Mouse (Mus musculus): ENCODE measurements around the gene Il4i1.

Il4i1 gene

DNA sequence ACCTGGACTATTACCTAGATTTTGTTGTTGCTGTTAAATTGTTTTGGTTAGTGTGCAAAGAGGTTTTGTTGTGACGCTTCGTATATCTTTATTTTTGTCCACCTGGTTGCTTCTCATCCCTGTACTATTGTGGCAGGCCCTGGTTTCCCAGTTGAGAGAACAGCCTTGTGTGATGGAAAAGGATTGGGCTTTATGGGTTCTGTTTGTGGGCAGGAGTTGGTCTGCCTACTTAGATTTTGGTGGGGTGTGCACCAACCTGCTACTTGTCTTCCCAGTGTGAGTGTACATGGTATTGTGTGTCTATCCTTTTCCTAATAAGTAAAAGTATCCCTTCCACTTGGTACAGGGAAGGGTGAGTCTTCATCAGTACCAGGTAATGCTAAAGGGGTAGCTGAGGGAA lies 3.2 kb downstream of the Il4i1 start:
- DNase-seq = peak; percentile 2

DNA sequence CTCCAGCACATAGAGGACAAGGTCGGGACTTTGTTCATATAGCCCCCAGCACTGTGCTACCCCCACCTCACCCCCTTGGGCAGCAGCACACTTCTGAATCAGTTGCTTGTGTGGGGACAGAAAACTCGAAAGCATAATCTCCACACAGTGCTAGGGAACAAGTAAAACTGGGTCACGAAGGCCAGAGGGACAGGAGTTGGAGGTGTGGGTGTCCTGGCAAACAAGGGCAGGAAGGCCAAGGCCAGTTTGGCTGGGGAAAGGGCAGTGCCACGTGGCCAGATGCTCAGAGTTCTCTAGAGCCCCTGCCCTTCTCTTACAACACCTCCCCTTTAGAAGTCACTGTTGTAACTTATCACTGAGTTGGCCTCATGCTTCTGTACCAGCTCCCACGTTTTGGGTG lies 3.7 kb downstream of the Il4i1 start:
- peak; percentile 5 for DNase-seq

DNA sequence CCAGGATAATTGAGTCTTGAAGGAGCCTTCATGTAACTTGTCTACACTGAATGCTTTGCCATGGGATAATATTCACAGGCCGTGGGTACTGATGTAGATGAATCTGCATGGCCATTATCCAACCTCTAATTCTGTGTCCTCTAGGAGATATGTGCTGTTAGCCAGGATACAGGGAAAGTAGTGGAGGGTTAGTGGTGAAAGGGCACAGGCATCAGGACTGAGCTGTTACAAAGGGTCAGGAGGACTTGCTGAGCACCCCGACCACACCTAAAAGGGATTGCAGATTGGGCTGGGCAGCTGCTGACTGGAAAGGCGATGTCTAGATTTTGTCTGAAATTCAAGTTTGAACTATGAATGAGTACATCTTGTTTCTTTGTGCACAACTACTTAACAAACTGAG lies 4.3 kb downstream of the Il4i1 start:
- peak; percentile 3 for DNase-seq

DNA sequence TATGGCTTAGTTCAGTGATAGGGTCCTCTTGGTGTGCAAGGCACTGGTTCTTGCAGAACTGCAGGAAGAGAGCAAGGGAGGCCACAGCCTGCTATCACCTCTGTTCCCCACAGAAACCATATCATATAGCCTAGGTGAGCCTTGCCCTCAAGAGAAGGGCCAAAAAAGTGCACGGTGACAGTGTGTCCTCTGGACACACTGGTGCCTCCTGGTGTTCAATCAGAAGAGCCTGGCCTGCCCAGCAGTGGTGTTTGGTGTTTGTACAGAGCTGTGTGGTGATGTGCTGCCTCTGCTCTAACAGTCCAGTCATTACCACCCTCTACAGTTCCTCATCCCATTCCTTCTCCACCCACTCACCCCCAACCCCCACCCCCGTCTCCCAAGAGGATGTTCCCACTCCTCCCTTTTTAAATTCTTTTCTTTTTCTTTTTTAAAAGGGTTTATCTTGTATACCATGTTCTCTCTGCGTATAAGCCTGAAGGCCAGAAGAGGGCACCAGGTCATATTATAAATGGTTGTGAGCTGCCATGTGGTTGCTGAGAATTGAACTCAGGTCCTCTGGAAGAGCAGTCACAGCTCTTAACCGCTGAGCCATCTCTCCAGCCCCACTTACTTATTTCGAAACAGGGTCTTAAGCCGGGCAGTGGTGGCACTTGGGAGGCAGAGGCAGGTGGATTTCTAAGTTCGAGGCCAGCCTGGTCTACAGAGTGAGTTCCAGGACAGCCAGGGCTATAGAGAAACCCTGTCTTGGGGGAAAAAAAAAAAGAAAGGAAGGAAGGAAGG lies 5.7 kb downstream of the Il4i1 start:
- peak; percentile 13 for DNase-seq

DNA sequence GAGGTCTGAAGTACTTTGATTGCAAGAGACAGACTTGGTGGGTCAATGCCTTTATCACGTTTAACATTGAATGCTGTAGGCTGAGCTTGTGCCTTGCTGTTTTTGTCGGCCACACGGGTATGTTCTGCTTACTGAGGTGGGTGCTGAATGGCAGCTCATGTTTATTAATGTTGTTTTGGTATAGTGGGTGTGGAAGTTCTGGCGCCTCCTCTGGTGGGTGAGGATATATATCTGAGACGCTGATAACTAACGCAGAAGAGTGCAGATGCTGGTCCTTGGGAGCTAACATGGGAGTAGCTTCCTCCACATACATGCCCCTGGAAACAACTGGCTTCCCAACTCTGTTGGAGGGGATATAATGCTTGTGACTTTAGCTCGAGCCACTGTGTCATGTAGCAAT lies 7.2 kb downstream of the Il4i1 start:
- peak; percentile 56 for DNase-seq

DNA sequence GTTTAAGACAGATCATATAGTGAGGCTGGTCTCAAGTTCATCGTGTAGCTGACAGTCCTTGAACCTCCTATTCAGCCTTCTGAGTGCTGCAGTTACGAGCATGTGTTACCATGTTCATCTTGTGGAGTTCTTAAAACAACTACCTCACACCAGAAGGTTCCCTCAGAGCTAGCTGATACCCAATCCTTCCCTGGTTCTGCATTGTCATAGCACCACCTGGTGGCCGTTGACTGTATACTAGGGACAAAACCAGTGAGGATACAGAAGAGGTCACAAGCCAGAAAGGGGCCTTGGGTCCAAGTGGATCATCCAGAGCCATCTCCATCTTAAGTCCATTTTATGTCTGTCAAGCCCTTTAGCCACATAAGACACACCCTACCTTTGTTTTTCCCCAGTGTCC lies 8.7 kb downstream of the Il4i1 start:
- DNase-seq = peak; percentile 93

DNA sequence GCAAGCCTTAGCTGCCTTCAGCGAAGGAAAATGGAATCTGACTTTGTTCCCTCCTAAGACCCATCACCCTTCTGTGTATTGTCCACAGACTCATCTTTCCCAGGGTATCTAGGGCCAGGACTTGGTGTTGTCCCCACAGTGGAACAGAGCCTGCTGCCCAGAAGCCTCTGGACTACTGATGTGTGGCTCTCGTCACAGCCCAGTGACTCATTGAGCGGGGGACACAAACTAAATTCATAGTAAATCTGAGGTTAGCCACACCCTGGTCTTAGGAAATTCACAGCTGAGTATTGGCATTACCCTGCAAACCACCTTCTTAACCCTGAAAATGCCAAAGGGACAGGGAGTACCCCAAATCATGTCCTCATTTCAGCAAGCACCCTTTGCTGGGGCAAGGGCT lies 10.6 kb downstream of the Il4i1 start:
- no peak for DNase-seq

DNA sequence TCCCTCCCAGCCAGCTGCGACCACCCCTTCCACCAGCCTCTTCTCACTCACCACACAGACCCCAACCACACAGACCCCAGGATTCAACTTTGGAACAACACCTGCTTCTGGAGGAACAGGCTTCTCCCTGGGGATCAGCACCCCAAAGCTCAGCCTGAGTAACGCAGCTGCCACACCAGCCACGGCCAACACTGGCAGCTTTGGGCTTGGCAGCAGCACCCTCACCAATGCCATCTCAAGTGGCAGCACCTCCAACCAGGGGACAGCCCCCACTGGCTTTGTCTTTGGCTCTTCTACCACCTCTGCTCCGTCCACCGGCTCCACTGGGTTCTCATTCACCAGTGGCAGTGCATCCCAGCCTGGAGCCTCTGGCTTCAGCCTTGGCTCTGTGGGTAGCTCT lies 12.5 kb downstream of the Il4i1 start:
- DNase-seq = no peak

DNA sequence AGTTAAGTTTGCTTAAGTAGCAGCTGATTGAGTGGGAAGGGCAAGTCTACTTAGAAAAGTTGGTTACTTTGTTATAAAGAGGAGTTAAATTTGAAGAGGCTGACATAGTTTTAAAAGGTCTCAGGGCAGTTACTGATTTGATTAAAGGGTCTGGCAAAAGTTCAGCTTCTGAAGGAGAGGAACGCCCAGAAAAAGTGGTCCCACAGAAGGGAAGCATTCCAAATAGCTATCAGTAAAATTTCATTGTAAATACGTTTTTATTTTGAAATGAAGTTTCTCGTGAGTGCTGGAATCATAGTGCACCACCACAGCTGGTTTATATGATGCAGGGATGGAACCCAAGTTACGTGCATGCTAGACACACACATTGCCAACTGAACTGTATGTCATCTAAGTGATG lies 16.6 kb downstream of the Il4i1 start:
- no peak for DNase-seq

DNA sequence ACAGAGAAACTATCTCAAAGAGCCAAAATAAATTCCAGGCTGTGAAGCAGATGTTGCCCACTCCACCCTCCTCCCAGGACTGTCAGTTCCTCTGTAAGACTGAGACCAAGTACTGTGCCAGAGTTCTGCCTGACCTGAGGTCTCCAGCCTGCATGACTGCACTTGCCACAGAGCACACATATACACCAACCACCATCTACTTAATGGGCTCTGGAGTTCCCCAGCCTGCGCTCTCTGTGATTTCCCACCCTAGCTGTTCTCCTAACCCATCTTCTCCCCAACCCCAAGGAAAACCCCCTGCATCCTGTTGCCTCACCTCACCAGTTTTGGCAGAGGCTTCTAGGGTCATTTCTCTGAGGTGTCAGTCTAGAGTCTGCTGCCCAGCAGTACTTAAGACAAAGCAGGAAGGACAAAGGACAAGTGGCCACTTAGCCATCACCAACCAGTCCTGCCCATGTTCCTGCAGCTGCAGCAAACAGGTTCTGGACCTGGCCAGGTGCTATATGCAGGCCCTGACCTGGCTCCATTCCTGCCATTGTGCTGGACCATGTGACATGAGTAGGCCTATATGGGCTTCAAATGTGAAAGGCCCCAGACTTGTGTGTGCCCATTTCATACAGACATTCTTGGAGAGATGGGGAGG lies 19.3 kb downstream of the Il4i1 start:
- no peak for DNase-seq

DNA sequence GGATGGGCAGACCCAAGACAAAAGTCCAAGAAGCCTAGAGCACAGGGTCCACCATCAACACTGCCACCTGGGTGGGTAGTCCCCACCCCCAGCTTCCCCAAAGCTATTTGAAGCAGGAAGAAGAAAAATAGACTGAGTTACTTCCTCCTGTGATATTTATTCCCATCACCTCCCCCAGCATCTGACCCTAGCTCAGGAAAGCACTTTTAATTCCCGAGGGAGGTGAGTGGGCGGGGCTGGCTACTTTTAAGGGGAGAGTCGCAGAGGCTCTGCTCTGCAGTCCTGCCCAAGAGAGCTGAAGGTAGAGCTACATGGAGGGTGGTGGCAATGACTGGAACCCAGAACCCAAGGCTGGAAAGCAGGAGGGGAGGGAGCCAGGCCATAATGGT lies 19.8 kb downstream of the Il4i1 start:
- DNase-seq = no peak

DNA sequence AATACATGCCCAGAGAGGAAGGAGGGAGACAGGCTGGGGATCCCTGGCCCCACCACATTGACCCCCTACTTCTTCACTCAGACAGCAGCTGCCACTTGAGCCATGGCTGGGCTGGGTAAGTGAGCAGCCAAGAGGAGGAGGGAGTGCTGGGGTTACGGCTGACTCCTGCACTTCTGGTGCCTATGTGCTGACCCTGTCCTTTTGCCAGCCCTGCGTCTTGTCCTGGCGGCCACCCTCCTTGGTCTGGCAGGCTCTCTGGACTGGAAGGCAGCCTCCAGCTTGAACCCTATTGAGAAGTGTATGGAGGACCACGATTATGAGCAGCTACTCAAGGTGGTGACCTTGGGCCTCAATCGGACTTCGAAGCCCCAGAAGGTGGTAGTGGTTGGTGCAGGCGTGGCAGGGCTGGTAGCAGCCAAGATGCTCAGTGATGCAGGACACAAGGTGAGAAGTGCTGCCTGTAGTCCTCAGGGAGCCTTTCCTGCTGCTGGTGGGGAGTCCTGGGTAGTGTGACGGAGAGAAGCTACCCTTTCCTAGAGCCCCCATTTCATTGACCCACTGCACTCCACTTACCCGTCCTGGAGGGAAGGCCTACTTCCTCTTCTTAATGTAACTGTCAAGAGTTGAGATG lies 20.4 kb downstream of the Il4i1 start:
- DNase-seq = no peak

DNA sequence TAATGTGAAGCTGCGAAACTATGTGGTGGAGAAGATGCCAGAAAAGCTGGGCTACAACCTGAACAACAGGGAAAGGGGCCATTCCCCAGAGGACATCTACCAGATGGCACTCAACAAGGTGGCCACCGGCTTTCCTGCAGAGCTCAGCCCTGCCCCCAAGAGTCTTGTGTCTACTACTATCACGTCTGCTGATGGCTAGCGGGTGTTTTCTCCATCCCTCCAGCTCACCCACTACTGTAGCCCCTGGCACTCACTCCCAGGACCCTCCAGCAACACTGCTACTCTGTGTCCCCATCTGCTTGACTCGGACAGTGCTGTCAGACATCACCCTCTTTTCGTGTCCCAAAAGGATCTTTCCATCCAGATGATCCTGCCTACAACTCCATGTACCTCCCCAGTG lies 21.9 kb downstream of the Il4i1 start:
- no peak for DNase-seq

DNA sequence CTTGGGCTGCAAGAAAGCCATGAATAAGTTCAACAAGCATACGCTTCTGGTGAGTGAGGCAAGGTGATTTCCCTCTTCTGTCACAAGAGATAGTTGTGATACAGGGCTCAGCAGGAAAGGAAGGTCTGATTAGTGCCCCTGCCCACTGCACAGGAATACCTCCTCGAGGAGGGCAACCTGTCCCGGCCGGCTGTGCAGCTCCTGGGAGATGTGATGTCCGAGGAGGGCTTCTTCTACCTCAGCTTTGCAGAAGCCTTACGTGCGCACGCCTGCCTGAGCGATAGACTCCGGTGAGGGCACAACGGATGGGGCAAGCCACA lies 22.9 kb downstream of the Il4i1 start:
- DNase-seq = no peak

DNA sequence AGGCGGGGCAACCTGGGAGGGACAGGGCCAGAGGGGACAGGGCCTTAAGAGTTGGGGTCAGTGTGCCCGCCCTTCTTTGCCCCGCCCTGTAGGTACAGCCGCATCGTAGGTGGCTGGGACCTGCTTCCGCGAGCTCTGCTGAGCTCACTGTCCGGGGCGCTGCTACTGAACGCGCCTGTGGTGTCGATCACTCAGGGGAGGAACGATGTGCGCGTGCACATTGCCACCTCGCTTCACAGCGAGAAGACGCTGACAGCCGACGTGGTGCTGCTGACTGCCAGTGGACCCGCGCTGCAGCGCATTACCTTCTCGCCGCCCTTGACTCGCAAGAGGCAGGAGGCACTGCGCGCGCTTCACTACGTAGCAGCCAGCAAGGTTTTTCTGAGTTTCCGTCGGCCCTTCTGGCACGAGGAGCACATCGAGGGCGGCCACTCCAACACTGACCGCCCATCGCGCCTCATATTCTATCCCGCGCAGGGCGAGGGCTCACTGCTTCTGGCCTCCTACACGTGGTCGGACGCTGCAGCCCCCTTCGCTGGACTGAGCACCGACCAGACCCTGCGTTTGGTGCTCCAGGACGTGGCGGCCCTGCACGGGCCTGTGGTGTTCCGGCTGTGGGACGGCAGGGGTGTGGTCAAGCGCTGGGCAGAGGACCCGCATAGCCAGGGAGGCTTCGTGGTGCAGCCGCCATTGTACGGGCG lies 23.5 kb downstream of the Il4i1 start:
- peak; percentile 72 for DNase-seq

DNA sequence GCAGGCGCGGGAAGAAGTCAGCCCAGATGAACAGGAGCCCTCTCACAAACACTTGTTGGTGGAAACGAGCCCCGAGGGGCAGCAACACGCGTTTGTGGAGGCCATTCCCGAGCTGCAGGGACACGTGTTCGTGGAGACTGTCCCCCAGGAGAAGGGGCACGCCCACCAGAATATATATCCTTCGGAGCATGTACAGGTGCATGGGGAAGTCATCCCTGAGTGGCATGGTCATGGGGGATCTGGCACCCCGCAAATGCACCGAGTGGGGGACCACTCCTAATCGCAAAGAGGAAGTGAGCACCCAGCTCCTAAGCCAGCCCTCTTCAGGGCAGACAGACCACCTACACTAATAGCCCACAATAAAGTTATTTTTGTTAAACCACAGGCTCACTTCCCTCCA lies 24.2 kb downstream of the Il4i1 start:
- no peak for DNase-seq

DNA sequence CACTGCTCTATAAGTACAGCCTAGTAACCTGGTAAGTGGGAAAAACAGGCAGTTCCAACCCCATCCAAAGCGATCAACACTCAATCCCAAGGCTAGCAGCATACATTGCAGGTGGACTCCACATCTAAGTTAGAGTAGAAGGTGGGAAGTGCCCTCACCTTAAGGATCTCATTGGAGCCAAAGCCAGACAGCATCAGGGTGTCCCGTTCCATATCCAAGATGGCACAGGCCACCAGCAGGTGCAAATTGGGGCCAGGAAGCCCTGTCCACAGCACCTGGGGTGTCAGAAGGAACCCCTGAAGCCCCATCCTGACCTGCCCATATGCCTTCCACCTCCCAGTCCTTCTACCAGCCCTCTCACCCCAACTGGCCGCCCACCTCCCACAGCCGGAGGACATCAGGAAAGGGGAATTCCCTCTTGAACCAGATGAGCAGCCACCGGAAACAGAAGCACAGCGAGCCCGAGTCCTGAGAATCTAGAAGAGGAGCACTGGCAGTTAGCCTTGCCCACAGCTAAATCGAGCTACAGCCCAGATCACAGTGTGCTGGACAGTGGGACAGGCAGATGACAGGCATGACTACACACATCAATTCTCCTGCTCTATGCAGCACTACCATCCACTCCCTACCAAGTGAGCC lies 25.8 kb downstream of the Il4i1 start:
- no peak for DNase-seq

DNA sequence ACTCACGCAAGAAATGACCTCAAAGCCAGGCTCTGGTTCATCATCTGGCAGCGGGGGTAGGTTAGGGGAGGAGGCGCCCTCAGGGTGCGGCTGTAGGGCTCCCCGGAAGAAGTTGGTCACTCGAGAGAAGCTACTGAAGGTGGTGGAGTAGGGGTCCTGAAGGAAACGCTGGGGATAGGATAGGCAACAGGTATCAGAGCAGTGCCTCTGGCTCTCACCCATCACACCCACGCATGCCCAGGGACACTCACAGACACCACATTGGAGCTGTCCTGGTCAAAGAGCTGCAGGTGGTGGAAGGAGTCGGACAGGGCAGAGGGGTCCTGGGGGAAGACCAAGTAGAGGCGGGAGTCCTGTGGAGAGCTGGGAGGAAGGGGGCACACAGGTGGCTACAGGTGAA lies 28.8 kb downstream of the Il4i1 start:
- DNase-seq = no peak

DNA sequence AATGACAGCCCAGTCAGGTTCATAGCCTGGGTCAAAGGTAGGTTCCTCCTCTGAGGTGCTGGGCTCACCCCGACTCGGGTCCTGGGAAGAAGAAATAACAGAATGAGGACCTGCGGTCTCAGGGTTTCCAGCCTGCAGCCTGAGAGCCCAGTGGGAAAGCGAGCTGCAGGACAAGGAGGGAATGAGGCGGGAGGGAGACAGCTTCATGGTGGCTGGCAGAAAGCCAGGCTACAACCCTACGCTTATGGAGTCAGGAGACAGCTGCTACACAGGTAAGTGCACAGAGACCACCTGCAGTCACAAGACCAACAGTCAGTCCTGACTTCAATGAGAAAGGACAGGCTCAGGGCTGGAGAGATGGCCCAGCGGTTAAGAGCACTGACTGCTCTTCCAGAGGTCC lies 30.6 kb downstream of the Il4i1 start:
- DNase-seq = no peak

DNA sequence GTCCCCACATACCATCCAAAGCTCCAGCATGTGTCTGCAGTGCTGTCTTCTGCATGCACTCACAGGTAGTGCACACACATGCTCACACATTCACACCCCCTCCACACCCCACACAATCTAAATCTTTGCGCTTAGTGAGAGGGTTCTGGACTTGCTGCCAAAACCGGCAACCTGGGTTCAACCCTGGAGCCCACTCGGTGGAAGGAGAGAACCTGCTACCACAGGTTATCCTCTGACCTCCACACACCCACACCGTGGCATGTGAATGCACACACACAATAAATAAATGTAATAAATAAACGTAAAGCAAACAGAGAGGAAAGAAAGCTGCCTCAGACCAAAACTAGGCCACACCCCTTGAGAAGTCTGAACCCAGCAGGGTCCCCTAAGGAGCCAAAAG lies 31.6 kb downstream of the Il4i1 start:
- DNase-seq = no peak

DNA sequence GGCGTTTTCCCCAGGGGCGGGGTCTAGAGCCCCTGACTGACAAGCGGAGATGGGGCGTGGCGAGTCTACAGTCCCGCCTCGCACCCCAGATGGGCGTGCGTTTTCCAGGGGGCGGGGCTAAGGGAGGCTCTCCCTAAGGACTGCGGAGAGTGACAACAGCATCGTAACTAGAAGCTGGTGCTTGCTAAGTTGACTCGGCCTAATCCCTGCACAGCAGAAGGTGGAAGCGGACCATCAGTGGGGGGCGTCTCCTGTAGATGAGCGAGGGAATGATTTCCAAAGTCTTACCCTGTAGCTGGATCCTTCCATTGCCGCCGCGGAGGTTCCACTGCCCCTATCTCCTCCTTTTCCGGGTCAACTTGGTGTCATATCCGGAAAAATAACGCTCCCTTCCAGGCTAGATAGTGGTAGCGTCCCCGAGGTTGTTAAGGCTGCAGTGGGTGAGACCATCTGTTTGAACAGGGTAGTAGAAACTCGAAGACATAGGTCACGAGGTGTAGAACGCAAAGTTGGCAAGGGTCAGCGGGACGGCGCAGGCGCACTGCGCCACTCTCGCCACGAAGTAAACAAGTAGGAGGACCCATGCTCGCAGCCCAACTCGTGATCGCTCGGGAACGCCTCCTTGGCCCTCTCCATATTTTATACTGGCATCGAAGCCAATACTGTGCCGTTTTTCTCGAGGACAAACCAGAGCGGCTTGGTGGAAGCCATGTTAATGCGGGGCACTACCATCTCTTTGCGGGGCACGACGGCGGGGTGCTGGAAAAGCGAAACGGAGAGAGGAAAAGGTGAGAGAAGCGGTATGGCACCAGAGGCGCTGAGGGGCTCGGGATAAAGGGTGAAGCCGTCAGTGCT lies 32.6 kb downstream of the Il4i1 start, which contains the start of the genes Akt1s1 and Tbc1d17:
Gene Akt1s1 (plus strand): TSS at position 431 of the 855 bp plus-strand sequence.
Gene Tbc1d17 (minus strand): TSS at position 519 of the 855 bp plus-strand sequence.
- DNase-seq = peak; percentile 98

DNA sequence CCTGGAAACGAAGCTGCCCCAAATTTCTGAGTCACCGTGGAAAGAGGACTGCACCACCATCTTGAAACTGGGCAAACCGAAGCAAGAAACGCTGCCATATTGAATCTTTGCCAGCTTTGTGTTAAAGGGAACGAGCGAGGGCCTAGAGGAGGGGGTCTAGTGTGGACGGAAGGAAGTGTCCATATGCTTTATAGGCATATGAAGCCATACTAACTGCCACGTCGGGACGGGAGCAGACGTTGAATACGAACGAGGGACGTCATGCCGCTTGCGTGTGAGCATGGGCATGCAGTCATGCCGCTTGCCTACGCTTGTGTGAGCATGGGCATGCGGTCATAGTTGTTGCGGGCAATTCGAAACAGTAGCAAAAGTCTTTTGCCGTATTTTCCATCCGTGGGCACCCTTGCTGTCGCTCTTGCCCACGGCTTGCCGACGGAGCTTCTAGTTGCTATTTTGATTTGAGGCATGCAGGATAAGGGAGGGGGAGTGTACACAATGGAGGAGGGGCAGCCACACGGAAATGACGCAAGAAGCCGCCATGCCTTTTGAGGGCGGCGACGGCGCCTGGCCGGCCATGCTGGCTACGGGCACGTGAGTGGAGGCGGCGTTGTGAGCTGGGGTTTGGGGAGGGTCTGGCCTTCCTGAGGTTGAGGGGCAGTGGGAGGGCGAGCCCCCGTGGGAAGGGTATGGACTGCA lies 33.4 kb downstream of the Il4i1 start:
- peak; percentile 90 for DNase-seq

All from thymus, postnatal 4 days (tissue).